Mouse (Mus musculus): ENCODE measurements at regions not wholly inside any gene's neighbourhood (a gene's known extent, or its start where the extent isn't known, plus 50 kb on each side); places are given as distances from the start of the nearest gene placed in this dataset.
A peak's percentile ranks its signal among the peaks of the same experiment; 100 is the strongest.

DNA sequence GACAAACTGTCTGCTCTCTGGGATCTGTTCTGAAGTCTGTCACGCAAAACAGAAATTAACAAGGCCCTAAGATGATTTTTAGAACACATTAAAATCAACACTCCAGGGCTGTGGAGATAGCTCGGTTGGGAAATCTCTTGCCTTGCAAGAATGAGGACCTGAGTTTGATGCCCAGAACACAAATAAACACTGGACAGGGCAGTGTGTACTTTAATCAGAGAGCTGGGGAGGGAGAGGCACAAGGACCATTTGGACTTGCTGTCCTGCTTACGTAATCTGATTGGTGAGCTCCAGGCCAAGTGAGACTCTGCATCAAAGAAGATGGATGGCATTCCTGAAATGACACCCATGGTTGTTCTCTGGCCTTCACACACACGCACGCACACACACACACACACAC is 111.2 kb upstream of the Stac start:
- H3K36me3 ChIP-seq (ENCODE audit: control insufficient read depth, insufficient read depth, low read length): no peaks in the 10 kb centered on the region
- WGBS: 93% methylated on average over 5 of the region's 5 CpGs
- H3K4me1 ChIP-seq (replicated peaks; ENCODE audit: control insufficient read depth, insufficient read depth, low read length): no peaks in the 10 kb centered on the region
- ATAC-seq (replicated peaks; ENCODE audit: low FRiP score) (no peak), DNase-seq (ENCODE audit: low spot score) (no peak)
- no peak overlapping the region for H3K27ac ChIP-seq (ENCODE audit: low read depth, low read length)
- no peak overlapping the region for H3K4me3 ChIP-seq (ENCODE audit: low read depth, low read length)
- H3K9ac ChIP-seq (ENCODE audit: low read length): no peak overlapping the region
- H3K27me3 ChIP-seq (ENCODE audit: control insufficient read depth, insufficient read depth, low read length): no peaks in the 10 kb centered on the region
- H3K9me3 ChIP-seq (ENCODE audit: control insufficient read depth, low read length): no peaks in the 10 kb centered on the region
- H3K4me2 ChIP-seq (ENCODE audit: low read depth, low read length, severe bottlenecking): no peak overlapping the region

DNA sequence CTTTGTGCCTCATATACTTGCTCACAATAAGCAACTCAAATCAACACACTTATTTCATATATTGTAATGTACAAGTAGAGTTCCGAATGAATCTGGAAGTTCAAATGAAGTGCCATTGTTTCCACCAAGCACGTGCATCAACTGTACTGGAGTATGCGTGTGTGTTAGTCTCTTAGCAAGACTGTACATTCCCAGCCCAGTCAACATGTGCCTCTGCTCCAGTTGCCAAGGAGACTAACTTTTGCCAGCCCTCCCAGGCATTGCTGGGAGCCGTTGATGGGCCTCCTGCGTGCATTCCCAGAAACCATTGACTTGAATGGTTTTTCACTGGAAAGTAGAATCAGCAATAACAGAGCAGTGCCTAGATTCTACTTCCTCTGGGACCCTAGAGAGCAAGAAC is 110.7 kb upstream of the Stac start:
- Histone ChIP-seq H3K4me2 (ENCODE audit: low read depth, low read length, severe bottlenecking) (no peak overlapping the region), H3K9ac (ENCODE audit: low read length) (no peak overlapping the region), H3K36me3 (ENCODE audit: control insufficient read depth, insufficient read depth, low read length) (no peaks in the 10 kb centered on the region), H3K27me3 (ENCODE audit: control insufficient read depth, insufficient read depth, low read length) (no peaks in the 10 kb centered on the region), H3K9me3 (ENCODE audit: control insufficient read depth, low read length) (no peaks in the 10 kb centered on the region), H3K4me1 (replicated peaks; ENCODE audit: control insufficient read depth, insufficient read depth, low read length) (no peaks in the 10 kb centered on the region), H3K27ac (ENCODE audit: low read depth, low read length) (no peak overlapping the region), H3K4me3 (ENCODE audit: low read depth, low read length) (no peak overlapping the region)
- DNase-seq (ENCODE audit: low spot score) (no peak), ATAC-seq (replicated peaks; ENCODE audit: low FRiP score) (no peak)
- 88% methylated on average over 5 of the region's 5 CpGs for WGBS

DNA sequence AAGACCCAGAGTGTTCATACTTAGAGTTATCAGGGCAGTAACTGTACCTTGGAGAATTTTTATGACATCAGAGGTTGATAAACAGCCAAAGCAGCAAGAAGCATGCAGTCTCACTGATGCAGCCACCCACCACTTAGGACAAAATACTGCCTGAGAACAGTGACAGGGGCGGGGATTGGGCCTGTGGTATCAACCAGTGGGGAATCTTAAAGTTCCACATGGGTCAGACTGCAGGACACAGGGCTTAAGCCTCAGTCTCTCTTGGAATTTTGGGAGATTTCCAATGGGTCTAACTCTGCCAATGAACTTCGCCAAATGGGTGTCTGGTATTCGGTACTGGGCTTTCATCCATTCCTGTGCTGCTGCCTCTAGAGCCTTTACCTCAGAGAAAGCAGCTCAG is 88.8 kb upstream of the Stac start:
- no peaks in the 10 kb centered on the region for H3K9me3 ChIP-seq (ENCODE audit: control insufficient read depth, low read length)
- no peaks in the 10 kb centered on the region for H3K27me3 ChIP-seq (ENCODE audit: control insufficient read depth, insufficient read depth, low read length)
- H3K27ac ChIP-seq (ENCODE audit: low read depth, low read length): no peak overlapping the region
- ATAC-seq (replicated peaks; ENCODE audit: low FRiP score): no peak
- no peak overlapping the region for H3K4me2 ChIP-seq (ENCODE audit: low read depth, low read length, severe bottlenecking)
- 80% methylated on average over 3 of the region's 3 CpGs for WGBS
- DNase-seq (ENCODE audit: low spot score): no peak
- H3K4me3 ChIP-seq (ENCODE audit: low read depth, low read length): no peak overlapping the region
- H3K36me3 ChIP-seq (ENCODE audit: control insufficient read depth, insufficient read depth, low read length): no peaks in the 10 kb centered on the region
- H3K9ac ChIP-seq (ENCODE audit: low read length): no peak overlapping the region
- no peaks in the 10 kb centered on the region for H3K4me1 ChIP-seq (replicated peaks; ENCODE audit: control insufficient read depth, insufficient read depth, low read length)

DNA sequence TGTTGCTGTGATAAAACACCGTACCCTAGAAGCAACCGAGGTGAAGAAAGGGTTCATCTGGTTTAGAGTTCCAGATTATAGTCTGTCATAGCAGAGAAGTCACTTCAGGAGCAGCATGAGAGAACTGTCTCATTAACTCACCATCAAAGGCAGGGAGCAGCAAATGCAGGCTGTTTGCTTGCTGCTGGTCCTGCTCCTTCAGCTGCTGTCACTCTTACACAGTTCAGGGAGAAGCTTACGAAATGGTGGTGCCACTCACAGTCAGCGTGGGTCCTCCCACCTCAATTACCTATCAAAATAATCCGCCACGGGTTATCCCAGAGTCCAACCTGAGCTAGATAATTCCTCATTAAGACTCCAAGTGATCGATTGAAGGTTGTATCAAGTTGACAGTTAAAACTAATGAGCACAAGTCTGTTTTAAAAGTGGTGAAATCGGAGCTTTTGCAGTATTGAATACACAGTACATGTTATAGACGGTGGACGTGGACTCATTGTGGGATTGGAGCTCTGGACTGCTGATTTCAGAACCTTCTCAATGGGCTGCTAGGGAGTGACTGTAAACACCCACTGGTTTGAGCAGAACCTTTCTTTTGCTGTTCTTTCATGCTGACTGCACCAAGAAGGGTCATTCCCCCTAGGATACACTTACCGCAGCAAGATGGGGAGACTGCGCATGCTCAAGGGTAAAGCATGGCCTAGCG is 87.4 kb upstream of the Stac start:
- WGBS: 78% methylated on average over 13 of the region's 13 CpGs

DNA sequence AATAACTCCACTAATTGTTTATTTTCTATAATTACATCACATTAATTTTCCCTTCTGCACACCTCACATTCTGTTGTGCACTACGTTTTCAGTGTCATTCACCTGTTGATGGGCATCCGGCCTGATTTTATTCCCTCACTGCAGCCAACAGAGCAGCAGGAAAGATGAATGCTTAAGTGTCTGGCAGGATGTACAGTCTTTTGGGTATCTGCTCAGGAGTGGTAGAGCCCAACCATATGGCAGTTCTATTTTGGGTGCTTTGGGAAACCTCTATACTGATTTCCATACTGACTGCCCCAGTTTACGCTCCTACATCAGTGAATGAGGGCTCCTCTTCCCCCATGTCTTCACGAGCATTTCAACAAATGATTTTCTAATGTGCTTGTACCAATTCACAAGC is 84.1 kb upstream of the Stac start:
- Histone ChIP-seq H3K27ac (ENCODE audit: low read depth, low read length) (no peak overlapping the region), H3K4me2 (ENCODE audit: low read depth, low read length, severe bottlenecking) (no peak overlapping the region), H3K36me3 (ENCODE audit: control insufficient read depth, insufficient read depth, low read length) (no peaks in the 10 kb centered on the region), H3K4me3 (ENCODE audit: low read depth, low read length) (no peak overlapping the region), H3K9me3 (ENCODE audit: control insufficient read depth, low read length) (no peaks in the 10 kb centered on the region), H3K9ac (ENCODE audit: low read length) (no peak overlapping the region), H3K4me1 (replicated peaks; ENCODE audit: control insufficient read depth, insufficient read depth, low read length) (no peaks in the 10 kb centered on the region), H3K27me3 (ENCODE audit: control insufficient read depth, insufficient read depth, low read length) (no peaks in the 10 kb centered on the region)
- WGBS: 92% methylated on average over 4 of the region's 4 CpGs
- no peak for ATAC-seq (replicated peaks; ENCODE audit: low FRiP score)
- DNase-seq (ENCODE audit: low spot score): no peak

More for the DNA sequence above, 87.4 kb upstream of the Stac start:
- Histone ChIP-seq H3K4me1 (replicated peaks; ENCODE audit: control insufficient read depth, insufficient read depth, low read length) (no peaks in the 10 kb centered on the region), H3K4me3 (ENCODE audit: low read depth, low read length) (no peak overlapping the region), H3K9me3 (ENCODE audit: control insufficient read depth, low read length) (no peaks in the 10 kb centered on the region), H3K27ac (ENCODE audit: low read depth, low read length) (no peak overlapping the region), H3K9ac (ENCODE audit: low read length) (no peak overlapping the region), H3K27me3 (ENCODE audit: control insufficient read depth, insufficient read depth, low read length) (no peaks in the 10 kb centered on the region), H3K4me2 (ENCODE audit: low read depth, low read length, severe bottlenecking) (no peak overlapping the region), H3K36me3 (ENCODE audit: control insufficient read depth, insufficient read depth, low read length) (no peaks in the 10 kb centered on the region)
- DNase-seq (ENCODE audit: low spot score) (no peak), ATAC-seq (replicated peaks; ENCODE audit: low FRiP score) (peak; percentile 33)

DNA sequence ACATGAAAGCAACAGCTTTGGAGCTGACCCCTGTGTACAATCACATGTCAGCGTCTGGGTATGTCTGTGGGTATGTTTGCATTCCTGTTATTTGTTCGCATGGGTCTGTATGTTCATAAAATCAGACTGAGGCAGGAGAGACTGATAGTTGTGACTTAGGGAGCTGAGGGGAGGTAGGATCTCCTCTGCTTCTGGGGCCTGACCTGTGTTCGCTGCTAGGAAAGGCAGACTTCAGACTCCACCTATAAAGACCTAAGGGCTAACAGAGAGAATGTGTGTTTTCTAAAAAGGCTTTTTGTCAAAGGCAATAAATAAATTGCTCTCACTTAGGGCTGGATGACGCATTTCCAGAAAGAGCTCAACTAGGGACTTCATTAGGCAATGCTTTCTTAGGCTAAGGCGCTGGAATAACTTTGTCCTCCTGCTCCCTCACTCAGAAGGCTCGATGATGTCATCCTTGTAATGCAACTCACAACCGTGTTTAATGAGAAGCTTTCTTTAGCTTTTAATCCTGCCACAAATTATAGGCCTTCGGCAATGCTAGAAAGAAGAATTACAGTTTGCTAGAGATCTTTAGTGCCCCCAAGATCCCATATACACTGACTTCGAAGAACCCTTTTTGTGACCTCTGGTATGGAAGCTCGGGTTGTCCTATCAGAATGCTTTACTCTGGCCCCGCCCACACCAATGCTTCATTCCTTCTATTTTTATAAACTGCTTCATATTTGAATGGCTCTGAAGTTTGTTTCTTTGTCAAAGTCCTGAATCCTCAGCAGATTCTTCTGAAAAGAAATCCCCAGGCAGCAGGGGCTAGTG is 72.7 kb upstream of the Stac start:
- peaks cover 2% of the 10 kb centered on the region; the same call in 1 of the 2 replicates for H3K4me1 ChIP-seq (replicated peaks; ENCODE audit: control insufficient read depth, insufficient read depth, low read length)
- no peaks in the 10 kb centered on the region for H3K27me3 ChIP-seq (ENCODE audit: control insufficient read depth, insufficient read depth, low read length)
- no peak for DNase-seq (ENCODE audit: low spot score)
- no peak overlapping the region for H3K4me3 ChIP-seq (ENCODE audit: low read depth, low read length)
- no peaks in the 10 kb centered on the region for H3K9me3 ChIP-seq (ENCODE audit: control insufficient read depth, low read length)
- H3K27ac ChIP-seq (ENCODE audit: low read depth, low read length): no peak overlapping the region
- H3K9ac ChIP-seq (ENCODE audit: low read length): no peak overlapping the region
- 73% methylated on average over 11 of the region's 11 CpGs for WGBS
- H3K4me2 ChIP-seq (ENCODE audit: low read depth, low read length, severe bottlenecking): no peak overlapping the region
- no peaks in the 10 kb centered on the region for H3K36me3 ChIP-seq (ENCODE audit: control insufficient read depth, insufficient read depth, low read length)
- peak; percentile 83 for ATAC-seq (replicated peaks; ENCODE audit: low FRiP score)

DNA sequence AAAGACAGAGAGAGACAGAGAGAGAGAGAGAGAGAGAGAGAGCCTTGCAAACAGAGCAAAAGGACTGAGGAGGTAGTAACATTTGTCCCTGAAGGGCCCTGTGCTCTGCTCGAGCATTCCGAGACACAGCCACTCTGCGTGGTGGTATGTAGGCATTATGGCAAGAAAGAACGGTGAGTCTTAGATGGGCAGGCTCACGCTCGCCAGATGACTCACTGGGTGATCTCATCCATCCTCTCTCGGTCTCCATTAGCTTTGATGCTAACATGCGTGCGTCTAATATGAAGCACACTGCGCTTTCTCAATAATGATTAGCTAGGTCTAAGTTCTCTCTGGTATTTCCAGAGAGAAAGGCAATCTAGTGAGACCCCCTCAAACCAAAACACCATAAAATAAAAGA is 65.1 kb upstream of the Stac start:
- H3K9ac ChIP-seq (ENCODE audit: low read length): no peak overlapping the region
- no peaks in the 10 kb centered on the region for H3K9me3 ChIP-seq (ENCODE audit: control insufficient read depth, low read length)
- H3K27ac ChIP-seq (ENCODE audit: low read depth, low read length): no peak overlapping the region
- no peak overlapping the region for H3K4me2 ChIP-seq (ENCODE audit: low read depth, low read length, severe bottlenecking)
- 83% methylated on average over 10 of the region's 10 CpGs for WGBS
- no peaks in the 10 kb centered on the region for H3K27me3 ChIP-seq (ENCODE audit: control insufficient read depth, insufficient read depth, low read length)
- no peaks in the 10 kb centered on the region for H3K4me1 ChIP-seq (replicated peaks; ENCODE audit: control insufficient read depth, insufficient read depth, low read length)
- DNase-seq (ENCODE audit: low spot score) (no peak), ATAC-seq (replicated peaks; ENCODE audit: low FRiP score) (no peak)
- H3K36me3 ChIP-seq (ENCODE audit: control insufficient read depth, insufficient read depth, low read length): no peaks in the 10 kb centered on the region
- H3K4me3 ChIP-seq (ENCODE audit: low read depth, low read length): no peak overlapping the region

DNA sequence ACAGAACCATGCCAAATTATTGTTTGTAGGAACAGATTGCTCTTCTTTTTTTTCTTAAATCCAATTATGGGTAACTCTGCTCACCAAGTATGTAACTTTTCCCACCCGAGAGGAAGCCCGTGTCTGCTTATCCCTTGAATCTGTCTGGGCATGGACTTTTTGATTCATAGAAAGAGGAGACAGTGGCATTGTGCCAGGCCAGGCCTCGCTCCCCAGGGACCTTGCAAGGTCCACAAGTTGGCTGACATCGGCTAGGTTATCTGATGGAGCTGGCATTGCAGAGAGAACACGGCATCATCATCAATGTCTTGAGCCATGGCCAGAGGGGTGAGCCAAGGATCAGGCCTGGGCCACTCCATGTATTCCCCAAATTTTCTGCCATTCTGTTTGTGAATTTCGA is 56.0 kb upstream of the Stac start:
- 88% methylated on average over 6 of the region's 6 CpGs for WGBS
- Histone ChIP-seq H3K4me2 (ENCODE audit: low read depth, low read length, severe bottlenecking) (no peak overlapping the region), H3K4me3 (ENCODE audit: low read depth, low read length) (no peak overlapping the region), H3K27me3 (ENCODE audit: control insufficient read depth, insufficient read depth, low read length) (no peaks in the 10 kb centered on the region), H3K36me3 (ENCODE audit: control insufficient read depth, insufficient read depth, low read length) (no peaks in the 10 kb centered on the region), H3K4me1 (replicated peaks; ENCODE audit: control insufficient read depth, insufficient read depth, low read length) (no peaks in the 10 kb centered on the region), H3K9ac (ENCODE audit: low read length) (no peak overlapping the region), H3K9me3 (ENCODE audit: control insufficient read depth, low read length) (no peaks in the 10 kb centered on the region), H3K27ac (ENCODE audit: low read depth, low read length) (no peak overlapping the region)
- ATAC-seq (replicated peaks; ENCODE audit: low FRiP score) (no peak), DNase-seq (ENCODE audit: low spot score) (no peak)

DNA sequence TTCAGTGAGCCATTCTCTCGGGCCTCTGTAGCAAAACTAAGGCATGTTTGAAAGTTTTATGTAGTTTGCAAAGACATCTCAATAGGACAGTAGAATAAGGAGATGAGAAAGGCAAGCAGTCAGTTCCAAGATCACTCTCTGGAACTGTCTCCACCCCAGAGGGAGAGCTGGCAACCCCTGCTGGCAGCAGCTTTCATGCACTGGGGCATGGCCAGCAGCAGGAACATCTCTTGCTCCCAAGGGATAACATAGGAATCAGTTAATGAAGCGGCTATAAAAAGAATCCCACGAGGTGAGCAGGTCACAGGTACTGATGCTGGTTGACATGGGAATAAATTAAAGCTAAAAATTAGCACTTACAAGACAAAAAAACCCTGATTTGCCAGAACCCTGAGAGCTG is 55.1 kb upstream of the Stac start:
- no peak overlapping the region for H3K4me3 ChIP-seq (ENCODE audit: low read depth, low read length)
- H3K9ac ChIP-seq (ENCODE audit: low read length): no peak overlapping the region
- no peaks in the 10 kb centered on the region for H3K27me3 ChIP-seq (ENCODE audit: control insufficient read depth, insufficient read depth, low read length)
- no peak overlapping the region for H3K4me2 ChIP-seq (ENCODE audit: low read depth, low read length, severe bottlenecking)
- H3K4me1 ChIP-seq (replicated peaks; ENCODE audit: control insufficient read depth, insufficient read depth, low read length): no peaks in the 10 kb centered on the region
- no peak overlapping the region for H3K27ac ChIP-seq (ENCODE audit: low read depth, low read length)
- ATAC-seq (replicated peaks; ENCODE audit: low FRiP score) (no peak), DNase-seq (ENCODE audit: low spot score) (no peak)
- WGBS: 44% methylated on average over 3 of the region's 3 CpGs
- no peaks in the 10 kb centered on the region for H3K9me3 ChIP-seq (ENCODE audit: control insufficient read depth, low read length)
- no peaks in the 10 kb centered on the region for H3K36me3 ChIP-seq (ENCODE audit: control insufficient read depth, insufficient read depth, low read length)
